Comparison of ENCODE assay signal across 10 mouse cellular contexts in genomic region chr7:24886308-24886633, GRCm38 (mm10). TPM values are rescaled to one million over a fixed set of nuclear protein-coding genes. Genes with fewer than 3 reads are reported as not detected.
DNase-seq lines count a peak whose midpoint lies in the region; ATAC-seq and TF ChIP-seq lines count a peak whose summit lies in the region.
"Had no signal": no experiment of that assay in that cellular context is flagged by ENCODE, and none has a peak within 500 bp of the region (broad histone marks: within the 10 kb centered on the region; RNA-seq: fewer than 3 reads in every experiment).

No protein-coding gene starts in this region.

- peak overlapping the region; percentile 26; the same call in 1 of the 2 replicates for H3K27ac ChIP-seq in lung, embryonic 15.5 days
- no peak overlapping the region for H3K27ac ChIP-seq in forebrain, embryonic 14.5 days (ENCODE audit: low read depth, low read length)
- no peak overlapping the region; the same call in none of the 2 replicates for H3K27ac ChIP-seq in kidney, postnatal 0 days

- TF ChIP-seq CTCF in kidney, postnatal 0 days (IDR thresholded peaks at IDR 0.05; ENCODE audit: low read depth) = no peak

- DNase-seq in lung, postnatal 25 days (ENCODE audit: low spot score) = no peak
- DNase-seq in forebrain, embryonic 14.5 days (ENCODE audit: low spot score) = no peak
- DNase-seq in kidney, postnatal 0 days (ENCODE audit: low spot score) = peak; percentile 4
- DNase-seq in layer of hippocampus, adult 18-20 months (ENCODE audit: low spot score in 2 of 2) = no peak
- no peak for DNase-seq in layer of hippocampus, postnatal 10 days (ENCODE audit: low spot score in 2 of 2)
- DNase-seq in cerebellum, adult 18-20 months = no peak

- H3K9ac ChIP-seq in lung, embryonic 15.5 days = peak overlapping the region; percentile 100
- peak overlapping the region; percentile 100 for H3K9ac ChIP-seq in forebrain, embryonic 14.5 days (ENCODE audit: low read length)
- H3K9ac ChIP-seq in kidney, postnatal 0 days (ENCODE audit: low read depth, low read length) = peak overlapping the region; percentile 100; the same call in 1 of the 2 replicates

- no peaks in the 10 kb centered on the region for H3K27me3 ChIP-seq in lung, embryonic 15.5 days
- H3K27me3 ChIP-seq in forebrain, embryonic 14.5 days (replicated peaks; ENCODE audit: control insufficient read depth, insufficient read depth, low read length) = no peaks in the 10 kb centered on the region
- H3K27me3 ChIP-seq in kidney, postnatal 0 days (ENCODE audit: insufficient read depth, low read length) = no peaks in the 10 kb centered on the region
- H3K27me3 ChIP-seq in myocyte (ENCODE audit: control insufficient read depth, insufficient read depth, insufficient read length) = no peaks in the 10 kb centered on the region

- no peak for ATAC-seq in lung, embryonic 15.5 days (ENCODE audit: borderline replicate concordance, extremely low read depth, low FRiP score, low TSS enrichment)
- ATAC-seq in forebrain, embryonic 14.5 days = no peak
- no peak for ATAC-seq in kidney, postnatal 0 days (replicated peaks; ENCODE audit: low FRiP score, low read depth)

- H3K9me3 ChIP-seq in lung, embryonic 15.5 days = no peaks in the 10 kb centered on the region
- no peaks in the 10 kb centered on the region for H3K9me3 ChIP-seq in forebrain, embryonic 14.5 days (replicated peaks; ENCODE audit: control insufficient read depth, low read length)
- H3K9me3 ChIP-seq in kidney, postnatal 0 days (replicated peaks; ENCODE audit: low read length) = no peaks in the 10 kb centered on the region

- peak overlapping the region; percentile 99 for H3K4me3 ChIP-seq in lung, embryonic 15.5 days
- 0 out of 2 replicates have a peak overlapping the region, but pooled peaks have one; percentile 100 for H3K4me3 ChIP-seq in forebrain, embryonic 14.5 days (ENCODE audit: low read depth, low read length)
- H3K4me3 ChIP-seq in kidney, postnatal 0 days (replicated peaks; ENCODE audit: low read depth, low read length) = peak overlapping the region; percentile 99
- peak overlapping the region; percentile 88 for H3K4me3 ChIP-seq in myocyte

- WGBS in lung, embryonic 15.5 days = 35% methylated on average over 4 of the region's 4 CpGs
- WGBS in forebrain, embryonic 14.5 days = 63% methylated on average over 4 of the region's 4 CpGs
- 37% methylated on average over 4 of the region's 4 CpGs for WGBS in kidney, postnatal 0 days

- H3K79me2 ChIP-seq in myocyte (ENCODE audit: control insufficient read depth, insufficient read depth) = peaks cover 33% of the 10 kb centered on the region

- H3K36me3 ChIP-seq in lung, embryonic 15.5 days = peaks cover 52% of the 10 kb centered on the region
- peaks cover 54% of the 10 kb centered on the region for H3K36me3 ChIP-seq in forebrain, embryonic 14.5 days (ENCODE audit: control insufficient read depth, insufficient read depth, low read length)
- peaks cover 33% of the 10 kb centered on the region; the same call in 1 of the 2 replicates for H3K36me3 ChIP-seq in kidney, postnatal 0 days (ENCODE audit: insufficient read depth, low read length)
- H3K36me3 ChIP-seq in myocyte (ENCODE audit: control insufficient read depth, insufficient read depth) = peaks cover 48% of the 10 kb centered on the region

- no peak for TF ChIP-seq POLR2A in myocyte (IDR thresholded peaks at IDR 0.05; ENCODE audit: insufficient read length, low read depth)

- H3K4me1 ChIP-seq in lung, embryonic 15.5 days = peaks cover 42% of the 10 kb centered on the region
- peaks cover 12% of the 10 kb centered on the region; the same call in 1 of the 2 replicates for H3K4me1 ChIP-seq in forebrain, embryonic 14.5 days (ENCODE audit: control insufficient read depth, insufficient read depth, low read length)
- H3K4me1 ChIP-seq in kidney, postnatal 0 days (replicated peaks; ENCODE audit: insufficient read depth, low read length) = peaks cover 12% of the 10 kb centered on the region; the same call in 1 of the 2 replicates

- H3K4me2 ChIP-seq in lung, embryonic 15.5 days = peak overlapping the region; percentile 79
- H3K4me2 ChIP-seq in forebrain, embryonic 14.5 days (ENCODE audit: low read length) = peak overlapping the region; percentile 87
- peak overlapping the region; percentile 83 for H3K4me2 ChIP-seq in kidney, postnatal 0 days (ENCODE audit: low read length)
- peak overlapping the region; percentile 99 for H3K4me2 ChIP-seq in myocyte (ENCODE audit: low read depth)

- peak overlapping the region; percentile 99 for H3ac ChIP-seq in myocyte (ENCODE audit: control insufficient read depth, insufficient read length)

TF ChIP-seq in myocyte, 11 proteins besides CTCF, POLR2A, EP300 and RAD21:
- no peak for TF ChIP-seq CEBPB (IDR thresholded peaks at IDR 0.05; ENCODE audit: insufficient read depth, poor library complexity, severe bottlenecking)
- TF ChIP-seq MAX (IDR thresholded peaks at IDR 0.05; ENCODE audit: low read depth) = no peak
- no peak for TF ChIP-seq REST (IDR thresholded peaks at IDR 0.05; ENCODE audit: insufficient read depth, insufficient read length)
- no peak for TF ChIP-seq TCF3 (IDR thresholded peaks at IDR 0.05; ENCODE audit: insufficient read length, low read depth)
- TF ChIP-seq E2F4 (IDR thresholded peaks at IDR 0.05; ENCODE audit: insufficient read depth) = no peak
- no peak for TF ChIP-seq MYOG (IDR thresholded peaks at IDR 0.05; ENCODE audit: control insufficient read depth in 1 of 3, insufficient read depth in 1 of 3, insufficient read length in 2 of 3, low read depth in 2 of 3)
- no peak for TF ChIP-seq TCF12 (IDR thresholded peaks at IDR 0.05; ENCODE audit: insufficient read depth, poor library complexity, severe bottlenecking)
- TF ChIP-seq SRF (IDR thresholded peaks at IDR 0.05; ENCODE audit: control insufficient read depth, insufficient read length, low read depth) = no peak

RNA-seq across cellular contexts. Expression of gene Rps19, which starts 2.1 kb away (rescaled TPM):
- polyA plus RNA-seq in lung, embryonic 15.5 days (2015; fragmentation: Nextera tagmentation; extraction: Ambion mirVana) = 2,408 and 2,762 TPM in 2 replicates
- polyA plus RNA-seq in forebrain, embryonic 14.5 days (2014; fragmentation: Nextera tagmentation; extraction: Ambion mirVana) = 1,541 and 2,138 TPM in 2 replicates
- polyA plus RNA-seq in kidney, postnatal 0 days (2015; fragmentation: Nextera tagmentation; extraction: Ambion mirVana) = 2,933 and 3,330 TPM in 2 replicates
- 1,912 TPM for polyA plus RNA-seq in myocyte (2012; fragmentation: generic; extraction: Trizol)
- total RNA-seq in layer of hippocampus, adult 18-20 months (2021) = 100 to 1,000 TPM; 556 to 616 TPM
- 100 to 1,000 TPM; 563 to 573 TPM for total RNA-seq in layer of hippocampus, postnatal 10 days (2021)

RNA-seq across cellular contexts. Expression of gene Cd79a, which starts 10.9 kb away (rescaled TPM):
- polyA plus RNA-seq in lung, embryonic 15.5 days (2015; fragmentation: Nextera tagmentation; extraction: Ambion mirVana) = 0.25 and 0.52 TPM in 2 replicates
- polyA plus RNA-seq in forebrain, embryonic 14.5 days (2014; fragmentation: Nextera tagmentation; extraction: Ambion mirVana) = not detected in 2 replicates
- polyA plus RNA-seq in kidney, postnatal 0 days (2015; fragmentation: Nextera tagmentation; extraction: Ambion mirVana) = 1.7 and 2.7 TPM in 2 replicates
- 0.12 TPM for polyA plus RNA-seq in myocyte (2012; fragmentation: generic; extraction: Trizol)
- under 1 TPM in 1 of 2 experiments, not detected in 1; 0.22 TPM for total RNA-seq in layer of hippocampus, adult 18-20 months (2021)
- not detected for total RNA-seq in layer of hippocampus, postnatal 10 days (2021)

RNA-seq across cellular contexts. Expression of gene Dmrtc2, which starts 16.4 kb away (rescaled TPM):
- not detected in 2 replicates for polyA plus RNA-seq in lung, embryonic 15.5 days (2015; fragmentation: Nextera tagmentation; extraction: Ambion mirVana)
- polyA plus RNA-seq in forebrain, embryonic 14.5 days (2014; fragmentation: Nextera tagmentation; extraction: Ambion mirVana) = not detected in 2 replicates
- polyA plus RNA-seq in kidney, postnatal 0 days (2015; fragmentation: Nextera tagmentation; extraction: Ambion mirVana) = 0.12 and 0.19 TPM in 2 replicates
- not detected for polyA plus RNA-seq in myocyte (2012; fragmentation: generic; extraction: Trizol)
- total RNA-seq in layer of hippocampus, adult 18-20 months (2021) = not detected
- under 1 TPM in 1 of 2 experiments, not detected in 1; 0.27 TPM for total RNA-seq in layer of hippocampus, postnatal 10 days (2021)
- total RNA-seq: neutrophil, adult 5-6 weeks had no signal

RNA-seq across cellular contexts. Expression of gene Arhgef1, which starts 16.4 kb away (rescaled TPM):
- polyA plus RNA-seq in lung, embryonic 15.5 days (2015; fragmentation: Nextera tagmentation; extraction: Ambion mirVana) = 115 and 128 TPM in 2 replicates
- polyA plus RNA-seq in forebrain, embryonic 14.5 days (2014; fragmentation: Nextera tagmentation; extraction: Ambion mirVana) = 26.9 and 41.3 TPM in 2 replicates
- polyA plus RNA-seq in kidney, postnatal 0 days (2015; fragmentation: Nextera tagmentation; extraction: Ambion mirVana) = 63.6 and 66.1 TPM in 2 replicates
- 51.4 TPM for polyA plus RNA-seq in myocyte (2012; fragmentation: generic; extraction: Trizol)
- 10 to 100 TPM; 74.7 to 80.8 TPM for total RNA-seq in layer of hippocampus, adult 18-20 months (2021)
- 10 to 100 TPM; 83.0 to 97.9 TPM for total RNA-seq in layer of hippocampus, postnatal 10 days (2021)

RNA-seq across cellular contexts. Expression of gene Lypd4, which starts 16.5 kb away (rescaled TPM):
- not detected in 2 replicates for polyA plus RNA-seq in lung, embryonic 15.5 days (2015; fragmentation: Nextera tagmentation; extraction: Ambion mirVana)
- polyA plus RNA-seq in forebrain, embryonic 14.5 days (2014; fragmentation: Nextera tagmentation; extraction: Ambion mirVana) = not detected in 2 replicates
- polyA plus RNA-seq in kidney, postnatal 0 days (2015; fragmentation: Nextera tagmentation; extraction: Ambion mirVana) = not detected in 2 replicates
- not detected for polyA plus RNA-seq in myocyte (2012; fragmentation: generic; extraction: Trizol)
- total RNA-seq in layer of hippocampus, adult 18-20 months (2021) = not detected
- total RNA-seq in layer of hippocampus, postnatal 10 days (2021) = not detected
- total RNA-seq: neutrophil, adult 5-6 weeks had no signal
- polyA plus RNA-seq: brain, embryonic 14.5 days had no signal
